Mouse (Mus musculus): Measurements from ENCODE around the gene Cyp2j5. TPM values are rescaled to one million over a fixed set of nuclear protein-coding genes. Genes with fewer than 3 reads are reported as not detected.

Cyp2j5 gene
- polyA plus RNA-seq, 1 experiment from 2014 or later, result not detected

- no peaks in the 10 kb centered on the region for H3K36me3 ChIP-seq (replicated peaks; ENCODE audit: control insufficient read depth, insufficient read depth, low read depth, low read length)
- ATAC-seq (replicated peaks; ENCODE audit: insufficient number of reproducible peaks, low FRiP score, low TSS enrichment, low read depth), result no peak
Measured at GRCm38 (mm10) chr4:96680233-96680632, 16.3 kb upstream of the Cyp2j5 start.

GRCm38 (mm10) chr4:96664668-96665454, 907 bp upstream of the Cyp2j5 start:
- Histone ChIP-seq H3K9ac (replicated peaks; ENCODE audit: low read length) (no peak overlapping the region), H3K9me3 (replicated peaks; ENCODE audit: control insufficient read depth, low read length) (no peaks in the 10 kb centered on the region), H3K27me3 (ENCODE audit: control insufficient read depth, insufficient read depth, low read length) (no peaks in the 10 kb centered on the region), H3K36me3 (replicated peaks; ENCODE audit: control insufficient read depth, insufficient read depth, low read depth, low read length) (no peaks in the 10 kb centered on the region), H3K4me1 (ENCODE audit: control insufficient read depth, insufficient read depth, low read length) (no peaks in the 10 kb centered on the region), H3K4me3 (ENCODE audit: low read depth, low read length) (no peak overlapping the region), H3K4me2 (ENCODE audit: low read depth, low read length) (no peak overlapping the region), H3K27ac (replicated peaks; ENCODE audit: low read depth, low read length) (no peak overlapping the region)
- WGBS, result 92% methylated on average over 1 of the region's 1 CpGs
- DNase-seq (ENCODE audit: low spot score) (no peak), ATAC-seq (replicated peaks; ENCODE audit: insufficient number of reproducible peaks, low FRiP score, low TSS enrichment, low read depth) (no peak)

More at GRCm38 (mm10) chr4:96680233-96680632, 16.3 kb upstream of the Cyp2j5 start:
- 28% methylated on average over 1 of the region's 1 CpGs for WGBS
- Histone ChIP-seq H3K9ac (replicated peaks; ENCODE audit: low read length) (no peak overlapping the region), H3K9me3 (replicated peaks; ENCODE audit: control insufficient read depth, low read length) (no peaks in the 10 kb centered on the region), H3K4me1 (ENCODE audit: control insufficient read depth, insufficient read depth, low read length) (no peaks in the 10 kb centered on the region), H3K4me3 (ENCODE audit: low read depth, low read length) (no peak overlapping the region), H3K27me3 (ENCODE audit: control insufficient read depth, insufficient read depth, low read length) (no peaks in the 10 kb centered on the region), H3K4me2 (ENCODE audit: low read depth, low read length) (no peak overlapping the region), H3K27ac (replicated peaks; ENCODE audit: low read depth, low read length) (no peak overlapping the region)
- peak; percentile 6 for DNase-seq (ENCODE audit: low spot score)

- H3K27me3 ChIP-seq (ENCODE audit: control insufficient read depth, insufficient read depth, low read length), result no peaks in the 10 kb centered on the region
- no peak for ATAC-seq (replicated peaks; ENCODE audit: insufficient number of reproducible peaks, low FRiP score, low TSS enrichment, low read depth)
- no peaks in the 10 kb centered on the region for H3K4me1 ChIP-seq (ENCODE audit: control insufficient read depth, insufficient read depth, low read length)
- no peak overlapping the region for H3K4me2 ChIP-seq (ENCODE audit: low read depth, low read length)
- H3K36me3 ChIP-seq (replicated peaks; ENCODE audit: control insufficient read depth, insufficient read depth, low read depth, low read length), result no peaks in the 10 kb centered on the region
- H3K27ac ChIP-seq (replicated peaks; ENCODE audit: low read depth, low read length), result no peak overlapping the region
- H3K9ac ChIP-seq (replicated peaks; ENCODE audit: low read length), result no peak overlapping the region
- no peak overlapping the region for H3K4me3 ChIP-seq (ENCODE audit: low read depth, low read length)
- WGBS, result 70% methylated on average over 1 of the region's 1 CpGs
- no peak for DNase-seq (ENCODE audit: low spot score)
- H3K9me3 ChIP-seq (replicated peaks; ENCODE audit: control insufficient read depth, low read length), result no peaks in the 10 kb centered on the region
Measured at GRCm38 (mm10) chr4:96635455-96635854, 28.5 kb downstream of the Cyp2j5 start.

- Histone ChIP-seq H3K4me3 (ENCODE audit: low read depth, low read length) (no peak overlapping the region), H3K27me3 (ENCODE audit: control insufficient read depth, insufficient read depth, low read length) (no peaks in the 10 kb centered on the region), H3K4me2 (ENCODE audit: low read depth, low read length) (no peak overlapping the region), H3K4me1 (ENCODE audit: control insufficient read depth, insufficient read depth, low read length) (no peaks in the 10 kb centered on the region), H3K27ac (replicated peaks; ENCODE audit: low read depth, low read length) (no peak overlapping the region), H3K36me3 (replicated peaks; ENCODE audit: control insufficient read depth, insufficient read depth, low read depth, low read length) (no peaks in the 10 kb centered on the region), H3K9ac (replicated peaks; ENCODE audit: low read length) (no peak overlapping the region), H3K9me3 (replicated peaks; ENCODE audit: control insufficient read depth, low read length) (no peaks in the 10 kb centered on the region)
- ATAC-seq (replicated peaks; ENCODE audit: insufficient number of reproducible peaks, low FRiP score, low TSS enrichment, low read depth) (no peak), DNase-seq (ENCODE audit: low spot score) (no peak)
- WGBS, result 85% methylated on average over 1 of the region's 1 CpGs
Measured at GRCm38 (mm10) chr4:96622474-96622873, 41.5 kb downstream of the Cyp2j5 start.

GRCm38 (mm10) chr4:96591791-96592150, 72.2 kb downstream of the Cyp2j5 start:
- Histone ChIP-seq H3K4me2 (ENCODE audit: low read depth, low read length) (no peak overlapping the region), H3K9me3 (replicated peaks; ENCODE audit: control insufficient read depth, low read length) (no peaks in the 10 kb centered on the region)

GRCm38 (mm10) chr4:96590911-96591790, 72.8 kb downstream of the Cyp2j5 start, which contains the start of gene Cyp2j9:
Gene Cyp2j9 (minus strand): TSS chr4:96591578.
- ATAC-seq (replicated peaks; ENCODE audit: insufficient number of reproducible peaks, low FRiP score, low TSS enrichment, low read depth) (peak; percentile 90), DNase-seq (ENCODE audit: low spot score) (peak; percentile 74)
- H3K4me1 ChIP-seq (ENCODE audit: control insufficient read depth, insufficient read depth, low read length), result no peaks in the 10 kb centered on the region
- peak within 1 kb of the TSS; percentile 46 for H3K9ac ChIP-seq (replicated peaks; ENCODE audit: low read length)
- H3K27ac ChIP-seq (replicated peaks; ENCODE audit: low read depth, low read length), result no peak within 1 kb of the TSS
- peak within 1 kb of the TSS; percentile 34 for H3K4me3 ChIP-seq (ENCODE audit: low read depth, low read length)
- no peaks in the 10 kb centered on the region for H3K9me3 ChIP-seq (replicated peaks; ENCODE audit: control insufficient read depth, low read length)
- peak within 1 kb of the TSS; percentile 52 for H3K4me2 ChIP-seq (ENCODE audit: low read depth, low read length)
- no peaks in the 10 kb centered on the region for H3K36me3 ChIP-seq (replicated peaks; ENCODE audit: control insufficient read depth, insufficient read depth, low read depth, low read length)
- WGBS, result 5% methylated on average over 18 of the region's 18 CpGs
- no peaks in the 10 kb centered on the region for H3K27me3 ChIP-seq (ENCODE audit: control insufficient read depth, insufficient read depth, low read length)

More at GRCm38 (mm10) chr4:96591791-96592150, 72.2 kb downstream of the Cyp2j5 start:
- WGBS, result 33% methylated on average over 4 of the region's 4 CpGs
- no peak for DNase-seq (ENCODE audit: low spot score)
- Histone ChIP-seq H3K27ac (replicated peaks; ENCODE audit: low read depth, low read length) (no peak overlapping the region), H3K4me1 (ENCODE audit: control insufficient read depth, insufficient read depth, low read length) (no peaks in the 10 kb centered on the region), H3K36me3 (replicated peaks; ENCODE audit: control insufficient read depth, insufficient read depth, low read depth, low read length) (no peaks in the 10 kb centered on the region), H3K9ac (replicated peaks; ENCODE audit: low read length) (no peak overlapping the region), H3K4me3 (ENCODE audit: low read depth, low read length) (no peak overlapping the region), H3K27me3 (ENCODE audit: control insufficient read depth, insufficient read depth, low read length) (no peaks in the 10 kb centered on the region)
- ATAC-seq (replicated peaks; ENCODE audit: insufficient number of reproducible peaks, low FRiP score, low TSS enrichment, low read depth), result peak; percentile 65; the same call in 1 of the 2 replicates

- H3K4me1 ChIP-seq (ENCODE audit: control insufficient read depth, insufficient read depth, low read length), result no peaks in the 10 kb centered on the region
- H3K9ac ChIP-seq (replicated peaks; ENCODE audit: low read length), result no peak overlapping the region
- WGBS, result 61% methylated on average over 1 of the region's 1 CpGs
- no peak overlapping the region for H3K4me2 ChIP-seq (ENCODE audit: low read depth, low read length)
- no peak overlapping the region for H3K27ac ChIP-seq (replicated peaks; ENCODE audit: low read depth, low read length)
- no peaks in the 10 kb centered on the region for H3K27me3 ChIP-seq (ENCODE audit: control insufficient read depth, insufficient read depth, low read length)
- no peaks in the 10 kb centered on the region for H3K36me3 ChIP-seq (replicated peaks; ENCODE audit: control insufficient read depth, insufficient read depth, low read depth, low read length)
- ATAC-seq (replicated peaks; ENCODE audit: insufficient number of reproducible peaks, low FRiP score, low TSS enrichment, low read depth) (no peak), DNase-seq (ENCODE audit: low spot score) (no peak)
- H3K4me3 ChIP-seq (ENCODE audit: low read depth, low read length), result no peak overlapping the region
- no peaks in the 10 kb centered on the region for H3K9me3 ChIP-seq (replicated peaks; ENCODE audit: control insufficient read depth, low read length)
Measured at GRCm38 (mm10) chr4:96581425-96582088, 82.4 kb downstream of the Cyp2j5 start.
